Mouse (Mus musculus) effector memory CD4-positive, alpha-beta T cell, adult 7 months (primary cell): ENCODE data around the gene Itprip. TPM values are rescaled to one million over a fixed set of nuclear protein-coding genes. Genes with fewer than 3 reads are reported as not detected.

ENCODE experiments used
- polyA plus RNA-seq: library from polyadenylated mRNA; unstranded; fragments of 100-300 nt; shearing (Covaris generic); gene quantifications from one replicate; pipeline ENCODE4 v1.2.1, GENCODE M21; 2017

Itprip gene
- 45.7 TPM for polyA plus RNA-seq

GRCm38 (mm10) chr19:47919126-47919965 is at the start of gene Itprip, which contains the start of gene Cfap43:
Gene Itprip (minus strand): TSS chr19:47919299.
Gene Cfap43 (minus strand): TSS chr19:47919287.

DNA sequence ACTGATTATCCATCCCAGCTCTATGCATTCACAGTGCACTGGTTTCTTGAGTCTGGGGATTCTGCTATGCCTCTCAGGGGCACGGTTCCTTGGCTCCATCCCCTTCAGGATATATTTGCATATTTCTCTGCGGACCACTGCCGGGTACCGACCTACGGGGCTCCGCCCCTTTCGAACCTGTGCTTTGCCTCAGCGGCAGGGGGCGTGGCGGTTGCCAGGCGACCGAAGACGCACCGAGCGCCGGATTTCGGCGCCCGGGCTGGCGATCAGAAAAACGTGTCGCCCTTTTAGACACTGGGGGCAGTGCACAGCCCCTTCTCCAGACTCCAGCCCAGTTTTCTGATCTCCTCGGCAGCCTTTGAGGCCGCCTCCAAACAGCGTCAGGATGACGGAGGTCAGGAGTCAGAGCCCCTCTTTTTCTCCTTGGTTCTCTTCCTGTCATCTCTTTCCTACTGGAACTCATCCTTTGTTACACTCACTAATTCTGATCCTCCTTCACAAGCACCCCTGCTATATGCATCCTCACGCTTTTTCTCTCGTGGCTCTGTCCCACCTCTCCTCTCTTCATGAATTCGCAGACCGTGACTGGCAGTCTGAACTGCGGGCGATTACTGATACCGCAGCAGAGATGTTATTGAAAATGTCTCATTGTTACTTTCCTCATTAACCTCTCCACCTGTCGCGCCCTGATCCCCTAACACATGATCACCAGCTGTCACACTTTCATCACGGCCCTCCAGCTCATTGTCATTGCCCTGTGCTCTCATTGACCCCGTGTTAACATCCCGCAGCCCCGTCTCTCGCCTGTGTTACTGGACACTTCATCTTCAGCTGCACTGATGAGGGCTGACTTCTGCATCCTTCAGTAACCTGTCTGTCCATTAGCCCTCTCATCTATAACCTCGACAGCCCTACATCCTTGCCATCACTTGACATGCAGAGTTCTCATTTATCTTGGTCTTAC is 18.6 kb upstream of the Itprip start, which contains the start of gene Cfap58:
TSS of gene Cfap58 (plus strand) at position 233 of the 964 bp plus-strand sequence.

DNA sequence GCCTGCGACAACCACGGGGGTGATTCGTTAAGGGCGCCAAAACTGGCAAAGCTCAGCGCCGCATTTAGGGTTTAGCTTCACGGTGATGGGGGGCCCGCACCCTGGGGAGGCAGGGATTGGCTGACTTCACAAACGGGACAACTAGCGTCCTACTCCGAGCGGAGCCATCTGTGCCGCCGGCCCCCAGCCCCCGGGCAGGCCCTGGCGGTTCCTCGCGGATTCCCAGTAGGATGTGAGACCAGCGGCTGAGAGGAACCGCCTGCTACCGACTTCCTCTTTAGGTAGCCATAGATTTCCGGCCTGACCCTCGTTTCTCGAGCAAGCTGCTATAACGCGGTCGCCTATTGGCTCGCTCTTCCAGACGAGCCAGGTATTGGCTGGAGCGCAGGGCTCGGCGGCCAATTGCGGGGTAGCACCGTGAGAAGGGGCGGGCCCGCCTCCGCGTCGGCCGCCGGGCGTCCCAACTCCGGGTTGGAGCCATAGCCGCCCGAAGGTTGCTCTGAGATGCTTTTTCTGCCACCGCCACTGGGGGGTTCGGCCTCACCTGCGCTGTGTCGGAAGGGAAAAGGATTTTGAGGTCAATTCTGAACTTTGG is 53.6 kb downstream of the Itprip start, which contains the start of gene Gsto2:
TSS of gene Gsto2 (plus strand) at position 182 of the 595 bp plus-strand sequence.

GRCm38 (mm10) chr19:47854796-47855783 is 64.0 kb downstream of the Itprip start, which contains the start of gene Gsto1:
Gene Gsto1 (plus strand): TSS chr19:47854970.

Other genes with a start within 250 kb of the Itprip start
- gene Col17a1, start 227.2 kb downstream of the Itprip start, polyA plus RNA-seq: 0.33 TPM
- 213 TPM for gene Sfr1, start 187.6 kb downstream of the Itprip start, polyA plus RNA-seq
- 15.2 TPM for gene Gsto1, start 64.3 kb downstream of the Itprip start, polyA plus RNA-seq
- 0.74 TPM for gene Gsto2, start 53.8 kb downstream of the Itprip start, polyA plus RNA-seq
- gene Cfap43, start within 50 bp of the Itprip start, polyA plus RNA-seq: not detected
- gene Cfap58, start 18.4 kb upstream of the Itprip start, polyA plus RNA-seq: not detected